Mouse (Mus musculus) heart, embryonic 11.5 days (tissue): Measurements from ENCODE around the gene Rfc4. TPM values are rescaled to one million over a fixed set of nuclear protein-coding genes. Genes with fewer than 3 reads are reported as not detected.

Source experiments
- microRNA-seq: library from miRNA; unstranded; fragments of <30 nt; microRNA quantifications from one replicate; pipeline ENCODE4, GENCODE M21; 2016; ENCODE audit warnings: borderline number of aligned reads
- polyA plus RNA-seq: library from polyadenylated mRNA; unstranded; fragments of >200 nt; fragmentation: Nextera tagmentation; extraction: Ambion mirVana; gene quantifications from 2 replicates; pipeline ENCODE4 v1.2.1, GENCODE M21; 2014

Rfc4 gene
- polyA plus RNA-seq, 1 experiment from 2014 or later, result 117 TPM

Small RNAs within 50 kb of the gene (microRNA-seq; reads per million reads assigned to microRNA genes)
- gene Gm49346, result 1.8 reads per million, percentile 23 among the genes with 10 or more reads in this experiment

Other genes with a start within 250 kb of the Rfc4 start
- 0.54 and 2.2 TPM in 2 replicates for gene Ahsg, start 236.5 kb downstream of the Rfc4 start, polyA plus RNA-seq
- gene Fetub, start 209.4 kb downstream of the Rfc4 start, polyA plus RNA-seq, result 0.19 TPM in 1 of 2 replicates, not detected in the other
- gene Hrg, start 176.7 kb downstream of the Rfc4 start, polyA plus RNA-seq, result not detected in 2 replicates
- not detected in 2 replicates for gene Kng2, start 98.3 kb downstream of the Rfc4 start, polyA plus RNA-seq
- gene Kng1, start 69.9 kb downstream of the Rfc4 start, polyA plus RNA-seq, result 0.24 and 2.1 TPM in 2 replicates
- 205 and 223 TPM in 2 replicates for gene Eif4a2, start 20.3 kb downstream of the Rfc4 start, polyA plus RNA-seq
- gene Adipoq, start 18.8 kb upstream of the Rfc4 start, polyA plus RNA-seq, result 0.16 TPM in 1 of 2 replicates, not detected in the other
- 16.3 and 18.5 TPM in 2 replicates for gene St6gal1, start 97.0 kb upstream of the Rfc4 start, polyA plus RNA-seq